Mouse (Mus musculus) R1 (cell line): ENCODE measurements at regions not wholly inside any gene's neighbourhood (a gene's known extent, or its start where the extent isn't known, plus 50 kb on each side); places are given as distances from the start of the nearest gene placed in this dataset.

ENCODE experiments used
- DNase-seq: peaks from one replicate; pipeline ENCODE4 v3.0.0-alpha.2; 2018; ENCODE audit warnings: low read depth, low spot score

DNA sequence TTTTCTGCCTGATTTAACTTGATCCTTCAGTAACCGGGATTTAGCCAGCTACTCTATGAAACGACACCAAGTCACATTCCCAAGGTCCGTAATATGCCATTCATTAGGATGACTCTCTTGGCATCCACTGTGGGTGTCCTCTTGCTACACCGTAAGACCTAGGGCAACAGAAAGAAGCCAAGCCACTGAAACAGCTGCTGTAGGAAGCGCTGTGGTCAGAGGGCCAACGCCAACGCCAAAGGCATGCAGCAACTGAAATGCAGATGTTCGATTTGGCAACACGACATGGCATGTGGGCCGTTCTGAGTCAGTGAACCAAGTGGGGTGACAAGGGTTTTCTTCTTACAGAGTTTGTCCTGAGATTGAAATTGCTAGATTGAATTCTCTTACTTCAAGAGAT lies 527.9 kb upstream of the Mpdz start:
- no peak for DNase-seq

DNA sequence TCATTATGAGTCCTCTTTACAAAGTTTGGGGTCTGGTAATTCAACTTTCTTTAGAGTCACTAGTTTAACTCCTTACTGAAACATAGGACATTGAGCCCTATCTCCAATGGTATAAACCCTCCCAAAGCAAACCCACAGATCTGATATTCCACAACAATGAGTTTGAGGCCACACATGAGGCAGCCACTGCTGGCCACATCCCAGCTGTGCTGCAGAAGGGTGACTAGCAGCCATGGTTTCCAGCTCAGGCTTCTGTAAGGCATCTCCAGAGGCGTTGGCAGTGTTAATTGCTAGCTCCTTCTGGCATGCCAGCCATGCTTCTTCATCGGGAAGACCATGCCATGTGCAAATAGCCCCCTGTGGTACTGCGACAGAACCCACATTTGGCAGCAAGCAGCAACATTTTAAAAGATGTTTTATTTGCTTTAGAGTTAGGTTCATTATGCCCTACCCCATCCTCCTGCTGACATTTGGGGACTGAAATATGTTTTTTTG lies 527.1 kb upstream of the Mpdz start:
- no peak for DNase-seq

DNA sequence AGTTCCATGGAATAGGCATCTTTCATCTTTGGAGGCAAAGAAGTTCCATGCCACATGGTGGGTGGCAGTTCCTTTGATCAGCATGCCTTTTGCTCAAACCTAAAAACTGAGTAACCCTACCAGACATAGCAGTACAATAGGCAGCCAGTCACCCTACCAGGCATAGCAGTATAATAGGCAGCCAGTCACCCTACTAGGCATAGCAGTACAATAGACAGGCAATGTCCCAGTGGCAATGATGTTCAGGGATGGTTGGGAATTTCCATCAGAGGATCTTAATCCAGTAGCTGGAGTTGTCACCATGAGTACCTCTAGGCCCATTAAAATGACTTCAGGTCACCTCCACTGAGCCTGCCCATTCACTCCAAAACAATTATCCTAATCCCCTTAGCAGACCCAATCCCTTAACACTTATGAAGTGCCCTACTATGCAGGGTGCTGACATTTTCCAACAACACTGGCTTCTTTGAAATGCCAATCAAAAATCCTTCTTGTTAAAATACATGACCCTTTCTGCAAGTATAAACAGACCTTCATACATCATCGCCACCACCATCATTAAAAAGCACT lies 523.5 kb upstream of the Mpdz start:
- DNase-seq: no peak

DNA sequence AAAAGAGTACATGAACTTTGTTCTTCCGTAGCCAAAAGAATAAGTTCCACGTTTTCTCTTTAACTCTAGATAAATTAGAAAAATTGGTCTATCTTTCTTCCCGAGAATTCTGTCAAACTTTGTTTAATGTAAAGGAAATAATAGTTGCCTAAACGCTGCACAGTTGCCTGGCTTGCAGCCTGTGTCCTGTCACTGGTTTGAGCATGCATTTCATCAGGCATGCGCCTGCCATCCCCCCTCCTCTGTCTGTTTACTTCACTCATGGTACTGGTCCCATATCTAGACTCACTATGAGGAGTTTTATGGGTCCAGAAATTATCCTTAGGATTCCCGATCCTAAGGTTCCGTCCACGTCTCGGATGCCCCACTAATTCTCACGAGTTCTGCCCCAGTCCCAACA lies 520.5 kb upstream of the Mpdz start:
- DNase-seq: no peak

DNA sequence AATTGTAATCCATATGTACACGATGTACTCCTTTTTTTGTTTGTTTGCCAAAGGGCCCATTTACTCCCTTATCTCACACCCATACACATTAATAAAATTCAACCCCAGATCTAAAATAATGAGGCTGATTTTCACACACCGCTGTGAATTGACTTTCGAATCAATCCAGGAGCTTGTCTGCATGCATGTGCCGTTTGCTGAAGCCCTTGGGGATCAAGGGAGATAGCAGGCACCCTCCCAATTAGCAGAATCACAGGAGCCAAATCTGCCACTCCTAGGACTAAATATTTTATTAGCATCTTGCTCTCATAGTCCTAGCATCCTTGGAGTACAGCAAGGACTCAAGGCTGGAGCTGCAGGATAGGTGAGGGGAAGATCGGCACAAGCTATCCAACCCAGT lies 520.0 kb upstream of the Mpdz start:
- DNase-seq: no peak

DNA sequence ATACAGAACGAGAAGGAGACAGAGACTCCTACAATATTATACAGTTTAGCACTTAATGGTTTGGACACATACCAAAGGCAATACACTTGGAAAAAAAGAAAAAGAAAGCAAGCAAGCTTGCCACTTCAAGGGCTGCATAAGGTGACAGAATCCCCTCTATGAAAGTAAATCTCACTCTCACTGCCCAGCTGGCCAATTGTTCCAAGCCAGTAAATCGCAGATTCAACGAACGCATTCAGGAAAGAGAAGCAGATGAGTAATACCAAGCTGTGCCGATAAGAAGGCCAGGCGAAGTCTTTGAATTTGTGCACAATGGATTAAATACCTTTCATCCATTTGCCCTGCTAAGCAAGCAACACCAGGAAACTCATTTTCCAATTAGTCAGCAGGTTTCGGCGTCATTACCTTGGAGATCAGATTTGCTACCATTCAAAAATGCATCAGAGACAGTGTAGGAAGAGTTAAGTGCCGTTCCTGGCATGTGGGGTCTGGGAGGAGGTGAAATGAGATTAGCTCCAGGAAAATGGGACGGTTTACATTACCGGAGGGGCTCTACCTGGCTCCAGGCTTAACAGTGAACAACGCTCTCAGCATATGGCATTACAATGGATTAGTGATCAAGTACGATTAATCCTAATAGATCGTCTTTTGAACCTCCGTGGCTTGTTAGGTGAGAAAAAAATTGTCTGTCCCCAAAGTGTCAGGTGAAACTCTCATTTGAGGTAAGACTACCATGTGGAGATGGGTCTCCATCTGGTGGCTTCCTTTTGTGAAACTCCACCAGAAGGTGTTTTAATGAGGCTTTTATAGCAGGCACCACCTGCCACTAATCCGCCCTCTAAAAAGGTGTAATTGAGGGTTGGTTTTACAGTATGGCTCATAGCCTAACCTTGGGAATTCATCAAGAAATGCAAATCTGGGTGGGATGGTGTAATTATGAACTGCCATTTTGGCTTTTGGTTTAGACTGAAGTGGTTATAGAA lies 518.2 kb upstream of the Mpdz start:
- no peak for DNase-seq

DNA sequence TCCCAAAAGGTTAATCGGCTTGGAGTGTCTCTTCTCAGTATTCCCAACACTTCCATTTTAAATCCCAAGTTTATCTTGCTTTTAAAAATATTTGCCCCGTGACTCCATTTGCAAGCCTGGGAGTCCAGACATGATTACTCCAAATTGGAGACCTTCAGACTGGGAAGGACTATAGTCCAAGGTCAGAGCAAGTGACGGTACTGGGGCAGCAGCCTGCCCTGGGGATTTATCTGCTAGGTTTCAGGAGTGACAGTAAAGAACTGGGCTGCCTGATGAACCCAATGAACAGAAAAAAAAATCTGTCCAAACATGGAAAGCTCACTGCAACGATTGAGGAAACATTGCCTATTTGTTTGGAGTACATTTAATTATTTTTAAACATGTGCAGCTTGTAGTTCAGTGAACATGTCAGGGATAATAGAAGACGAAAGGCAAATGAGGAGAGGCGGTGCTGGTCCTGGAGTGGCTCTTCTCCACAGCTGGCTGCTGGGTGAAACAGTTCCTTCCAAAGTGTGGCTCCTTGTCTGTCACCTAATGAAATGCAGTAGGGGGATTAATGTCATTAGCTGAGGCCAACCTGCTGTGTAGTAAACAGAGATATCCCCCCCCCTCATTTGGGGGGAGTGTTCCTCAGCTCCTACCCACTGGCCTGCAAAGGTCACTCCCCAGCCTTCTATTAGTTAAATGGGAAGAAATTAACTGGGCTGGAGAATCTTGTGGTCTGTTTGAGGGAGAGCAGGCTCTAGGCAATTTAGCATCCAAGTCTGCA lies 514.5 kb upstream of the Mpdz start:
- no peak for DNase-seq

DNA sequence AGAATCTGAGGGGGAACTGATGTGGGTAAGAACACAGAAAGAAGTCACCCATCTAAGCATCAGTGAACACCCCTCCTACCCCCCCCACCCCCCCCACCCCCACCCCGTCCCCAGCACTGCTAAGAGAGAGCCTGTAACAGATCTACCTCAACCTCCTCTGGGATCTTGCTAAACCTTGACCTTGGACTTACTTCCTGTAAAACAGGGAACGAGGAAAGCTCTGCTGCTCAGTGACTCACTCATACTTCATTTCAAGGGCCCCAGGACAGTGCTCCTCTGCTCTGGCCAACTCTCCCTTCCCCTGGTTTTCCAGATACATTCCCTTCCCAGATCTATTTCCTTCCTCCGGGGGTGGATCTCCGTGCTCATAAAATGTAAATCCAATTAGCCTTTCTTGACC lies 510.4 kb upstream of the Mpdz start:
- no peak for DNase-seq

DNA sequence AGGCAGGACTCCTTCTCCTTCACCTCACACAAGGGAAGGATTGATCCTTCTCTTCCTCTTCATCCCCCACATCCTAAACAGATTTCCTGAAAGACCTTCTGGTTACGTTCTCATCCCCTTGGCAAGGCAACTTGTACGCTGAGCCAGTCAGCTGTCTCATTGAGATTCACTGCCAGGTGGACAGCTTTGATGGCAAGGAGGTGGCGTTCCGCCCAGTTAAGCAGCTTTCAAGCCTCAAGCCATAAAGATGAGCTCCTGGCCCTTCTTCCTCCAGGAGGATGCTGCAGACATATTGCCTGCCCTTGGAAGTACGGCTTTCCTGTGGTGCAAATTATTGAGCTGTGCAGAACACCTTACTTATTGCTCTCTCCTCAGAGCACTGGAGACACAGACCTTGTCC lies 494.8 kb upstream of the Mpdz start:
- no peak for DNase-seq

DNA sequence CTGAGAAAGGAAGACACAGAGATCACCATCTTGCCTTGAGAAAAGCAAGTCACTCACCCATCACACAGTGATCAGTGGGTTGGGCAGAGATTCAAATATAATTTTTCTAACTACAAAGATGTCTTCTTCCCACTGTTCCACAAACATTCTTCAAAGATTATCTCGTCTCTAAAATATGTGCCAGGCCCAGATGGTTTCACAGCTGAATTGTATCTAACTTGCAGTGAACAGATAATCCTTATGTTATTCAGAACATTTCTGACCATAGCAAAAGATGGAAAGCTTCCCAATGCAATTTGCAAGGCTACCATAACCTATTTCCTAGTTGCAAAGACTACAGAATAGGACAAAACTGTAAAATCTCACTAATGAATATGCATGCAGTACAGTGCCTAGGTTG lies 488.3 kb upstream of the Mpdz start:
- no peak for DNase-seq

DNA sequence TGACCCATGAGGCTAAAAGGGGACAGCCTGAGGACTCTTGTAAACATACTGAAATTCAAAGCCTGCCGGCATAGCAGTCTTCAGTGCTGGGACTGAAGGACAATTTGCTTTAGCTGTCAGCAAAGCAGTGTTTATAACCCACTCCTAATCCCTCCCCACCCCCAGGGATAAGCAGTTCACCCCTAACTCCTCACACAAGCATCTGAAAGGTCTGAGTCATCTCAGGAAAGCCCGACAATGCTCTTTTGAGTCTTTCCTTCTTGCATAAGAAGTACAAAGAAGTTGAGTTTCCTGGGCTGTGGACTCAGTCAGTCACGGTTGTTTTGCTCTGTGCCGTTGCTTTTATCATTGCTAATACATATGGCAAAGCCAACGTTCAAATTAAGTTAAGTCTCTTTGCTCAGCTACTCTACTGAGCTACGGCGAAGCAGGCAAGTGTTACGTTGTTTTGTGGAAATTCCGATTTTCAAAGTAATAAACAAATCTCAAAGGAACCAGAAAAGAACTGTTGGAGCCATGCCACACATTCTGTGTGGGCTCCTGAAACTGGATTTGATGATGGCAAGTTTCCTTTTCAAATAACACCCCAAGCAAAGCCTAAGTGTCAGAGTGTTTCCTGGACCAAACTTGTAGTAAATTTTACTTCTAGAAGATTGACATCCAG lies 486.1 kb upstream of the Mpdz start:
- DNase-seq: no peak

DNA sequence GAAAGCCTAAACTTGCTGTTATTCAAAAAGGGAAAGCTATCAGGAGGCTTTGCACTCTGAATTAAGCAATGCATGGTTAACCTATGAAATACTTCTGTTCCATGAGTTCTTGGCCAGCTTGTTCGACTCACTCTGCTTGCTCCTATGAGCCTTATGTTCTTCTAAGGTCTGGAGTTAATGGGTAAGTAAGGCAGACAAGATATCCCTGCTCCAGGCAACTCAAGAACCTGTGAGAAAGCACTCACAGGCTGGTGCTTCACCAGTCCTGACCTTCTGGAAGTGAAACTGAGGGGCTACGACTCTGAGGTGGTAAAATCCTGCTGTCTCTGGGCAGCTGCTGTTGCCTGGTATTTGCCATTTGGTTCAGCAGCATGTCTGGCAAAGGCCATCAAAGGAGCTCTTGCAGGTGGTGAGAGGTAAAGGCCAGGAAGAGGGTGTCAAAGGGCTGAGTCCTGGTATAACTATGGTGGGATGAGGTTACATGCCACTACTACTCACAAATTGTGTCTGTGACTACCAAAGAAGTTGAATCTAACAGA lies 484.6 kb upstream of the Mpdz start:
- no peak for DNase-seq

DNA sequence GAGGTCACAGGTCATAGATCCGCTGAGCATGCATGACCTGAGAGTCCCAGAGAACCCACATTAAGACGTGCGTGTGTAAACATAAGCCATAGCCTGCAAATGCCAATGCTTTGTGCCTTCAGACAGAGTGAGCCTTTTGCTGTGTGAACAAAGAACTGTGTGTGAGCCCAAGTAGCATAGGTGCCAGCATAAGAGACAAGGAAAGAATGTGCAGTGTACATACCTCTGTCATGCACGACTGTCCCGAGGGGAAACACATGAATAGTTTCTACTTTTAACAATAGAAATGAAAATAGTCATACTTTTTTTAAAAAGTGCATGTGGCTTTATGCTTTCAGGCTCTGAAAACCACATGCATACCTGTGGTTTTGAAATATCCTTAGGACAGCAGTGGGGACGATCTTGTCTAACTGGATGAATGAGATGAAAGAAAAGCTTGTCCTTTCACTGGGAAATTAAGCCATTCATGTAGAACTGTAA lies 484.1 kb upstream of the Mpdz start:
- DNase-seq: no peak

DNA sequence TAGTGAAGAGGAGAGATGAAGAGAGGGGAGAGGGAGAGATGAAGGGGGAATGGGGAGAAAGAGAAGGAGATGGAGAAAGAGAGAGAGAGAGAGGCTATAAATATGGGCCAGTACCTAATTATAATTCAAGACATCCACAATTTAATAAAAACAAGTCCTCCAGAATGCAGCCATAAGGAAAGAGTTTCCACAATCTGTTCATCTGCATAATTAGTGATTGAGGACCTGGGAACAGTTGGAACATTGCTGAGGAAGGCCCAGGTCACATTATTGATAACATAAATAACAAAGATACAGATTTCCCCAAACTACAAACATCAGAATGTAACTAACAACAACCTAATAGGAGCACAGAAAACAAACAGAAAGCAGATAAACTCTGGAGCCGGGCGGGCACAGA lies 483.0 kb upstream of the Mpdz start:
- no peak for DNase-seq

DNA sequence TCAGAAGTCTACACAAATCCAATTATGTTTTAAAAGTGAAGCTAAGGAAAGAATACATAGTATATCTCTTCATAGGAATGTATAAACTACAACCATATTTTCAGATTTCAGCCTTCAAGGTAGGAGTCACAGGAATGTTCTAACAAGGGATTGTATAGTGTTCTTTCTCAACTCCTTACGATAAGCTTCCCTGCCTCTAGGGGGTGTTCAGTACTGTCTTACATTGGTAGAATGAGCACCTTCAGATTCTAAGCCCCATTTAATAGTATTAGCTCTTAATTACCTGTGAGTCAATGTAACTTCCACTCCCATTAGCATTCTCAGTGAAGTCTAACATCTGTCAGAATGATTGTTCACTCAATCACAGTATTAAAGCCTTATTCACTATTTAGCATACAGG lies 481.5 kb upstream of the Mpdz start:
- DNase-seq: no peak

DNA sequence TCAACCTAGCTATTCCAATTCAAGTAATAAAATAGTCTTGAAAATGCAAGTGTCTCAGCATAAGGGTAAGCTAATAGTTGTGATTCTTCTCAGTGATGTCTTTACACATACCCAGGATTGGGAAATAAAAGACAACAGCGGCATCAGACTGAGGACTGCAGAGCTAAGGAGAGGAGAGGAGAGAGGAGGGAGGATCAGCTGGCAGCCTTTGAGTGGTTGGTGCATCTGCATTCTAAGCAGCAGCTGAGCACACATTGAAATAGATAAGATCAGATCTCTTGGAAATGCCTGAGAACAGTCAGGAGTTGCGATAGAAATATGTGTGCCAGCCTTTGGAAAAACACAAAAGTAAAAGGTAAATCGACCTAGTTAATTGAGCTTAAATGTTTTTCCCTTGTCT lies 480.3 kb upstream of the Mpdz start:
- no peak for DNase-seq

DNA sequence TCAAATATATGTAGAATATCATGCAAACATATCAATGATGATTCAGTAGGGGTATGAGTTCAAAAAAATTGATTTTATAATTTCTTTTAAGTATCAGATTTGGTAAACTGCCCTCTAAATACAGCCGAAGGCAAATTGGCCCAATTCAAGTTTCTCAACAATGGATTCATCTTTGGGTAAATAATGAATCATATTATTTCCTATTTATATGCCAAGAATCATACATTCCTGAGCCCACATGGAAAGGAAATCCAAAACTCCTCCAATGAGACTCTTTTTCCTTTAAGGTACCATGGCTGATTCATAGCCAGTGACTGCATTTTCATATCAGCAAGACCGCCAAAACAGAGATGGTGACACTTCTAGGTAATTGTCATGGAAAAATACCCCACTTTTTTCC lies 472.4 kb upstream of the Mpdz start:
- DNase-seq: no peak

DNA sequence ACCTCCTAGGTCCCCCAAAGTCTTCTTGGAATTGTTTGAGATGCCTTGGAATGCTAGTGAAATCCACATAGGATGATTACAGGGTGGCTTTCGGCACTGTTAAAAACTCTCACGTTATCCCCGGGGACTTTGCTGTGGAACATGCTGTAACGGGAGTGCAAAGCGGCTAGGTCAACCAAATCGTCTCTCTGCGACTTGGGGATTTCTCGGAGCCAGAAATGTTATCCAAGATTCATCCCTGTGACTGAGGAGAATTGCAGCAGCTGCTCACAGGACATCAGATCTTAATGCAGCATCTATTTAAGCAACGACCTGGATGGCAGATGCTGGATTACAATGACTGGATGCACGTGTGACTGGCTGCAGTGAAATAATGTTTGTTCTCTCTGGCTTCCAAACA lies 470.7 kb upstream of the Mpdz start:
- no peak for DNase-seq

DNA sequence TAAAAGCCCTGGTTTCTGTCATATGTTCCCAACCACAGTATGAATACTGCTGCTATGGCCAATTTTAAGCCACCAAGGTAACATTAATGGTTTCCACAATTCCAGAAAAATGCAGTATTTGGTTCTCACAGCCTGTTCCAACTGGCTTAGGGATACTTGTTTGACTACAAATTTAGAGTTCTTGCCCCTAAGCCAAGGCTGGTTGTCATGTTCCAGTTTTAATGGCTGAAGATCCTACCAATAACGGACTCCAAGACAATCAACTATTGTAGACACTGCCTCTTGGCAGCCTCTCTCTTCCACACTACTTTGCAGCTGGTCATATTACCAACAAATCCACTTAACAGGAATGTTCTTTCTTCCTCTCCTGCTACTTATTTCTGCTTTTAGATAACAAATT lies 470.0 kb upstream of the Mpdz start:
- DNase-seq: no peak

DNA sequence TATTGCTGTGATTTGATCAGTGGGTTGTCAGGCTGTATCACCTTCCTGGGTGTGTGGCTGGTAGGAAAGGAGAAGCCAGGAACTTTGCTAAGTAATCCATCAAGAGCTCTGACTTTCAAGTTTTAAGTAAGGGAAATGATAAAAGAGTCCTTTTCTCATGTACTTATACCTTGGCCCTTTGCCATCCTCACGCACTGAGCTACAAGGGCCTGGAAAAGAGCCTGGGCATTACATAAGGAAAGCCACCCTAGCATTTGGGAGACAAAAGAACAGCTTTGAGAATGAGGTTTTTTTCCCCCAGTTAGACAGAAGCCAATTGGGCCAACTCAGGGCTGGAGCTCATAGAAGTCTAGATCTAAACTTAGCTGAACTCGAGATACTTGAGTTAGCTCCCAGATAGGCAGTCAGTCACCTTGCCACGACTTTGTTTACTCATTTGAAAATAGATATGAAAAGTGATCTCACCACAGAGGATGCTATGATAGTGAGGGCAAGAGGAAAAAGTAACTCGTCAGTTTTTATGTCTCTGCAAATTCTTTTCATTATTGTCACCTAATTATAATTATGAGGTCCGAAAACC lies 457.4 kb upstream of the Mpdz start:
- no peak for DNase-seq

DNA sequence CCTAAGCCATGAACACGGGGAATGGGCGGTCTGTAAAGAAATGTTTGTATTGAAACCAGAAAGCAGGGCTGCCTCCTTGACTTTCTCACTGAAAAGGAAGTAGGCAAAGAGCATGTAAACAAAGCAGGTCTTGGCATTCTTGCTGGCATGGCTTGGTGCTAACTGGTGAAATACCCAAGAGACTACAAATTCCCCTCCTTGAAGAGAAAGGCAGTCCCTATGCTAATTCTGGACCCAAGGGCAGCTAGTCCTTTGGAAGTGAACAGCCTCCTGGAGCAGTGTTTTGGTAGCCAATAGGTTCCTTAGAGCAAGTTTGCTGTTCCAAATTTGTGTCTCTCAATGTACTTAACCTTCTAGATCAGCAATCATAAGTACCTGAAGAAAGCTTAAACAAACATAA lies 456.0 kb upstream of the Mpdz start:
- no peak for DNase-seq
